Mouse (Mus musculus) lung, embryonic 14.5 days (tissue): Measurements from ENCODE around the gene Rab11a. TPM values are rescaled to one million over a fixed set of nuclear protein-coding genes. Genes with fewer than 3 reads are reported as not detected.

Experiments used
- ATAC-seq: fragments of 200-750 bp; cut with Nextera tagmentation; 2 replicates; pipeline ENCODE4 v1.8.0; 2017; ENCODE audit warnings: mild to moderate bottlenecking, moderate TSS enrichment, moderate library complexity; ENCODE audit not compliant: insufficient read depth
- DNase-seq: peaks from one replicate; pipeline ENCODE4 v3.0.0-alpha.2; 2015
- H3K27ac ChIP-seq: fragments of 300-500 bp; sonication (generic); 2 replicates; pipeline ENCODE4 v1.5.1; 2014; ENCODE audit warnings: low read depth, mild to moderate bottlenecking, moderate library complexity
- H3K27me3 ChIP-seq: fragments of 300-500 bp; sonication (generic); 2 replicates; pipeline ENCODE4 v1.6.1; 2014; ENCODE audit warnings: low read length, control low read depth; ENCODE audit not compliant: insufficient read depth
- H3K36me3 ChIP-seq: fragments of 300-500 bp; sonication (generic); 2 replicates; pipeline ENCODE4 v1.6.1; 2014; ENCODE audit warnings: control low read depth; ENCODE audit not compliant: insufficient read depth
- H3K4me1 ChIP-seq: fragments of 300-500 bp; sonication (generic); 2 replicates; pipeline ENCODE4 v1.6.1; 2014; ENCODE audit warnings: antibody characterized with exemption, control low read depth; ENCODE audit not compliant: insufficient read depth
- H3K4me2 ChIP-seq: fragments of 300-500 bp; sonication (generic); 2 replicates; pipeline ENCODE4 v1.6.1; 2014; ENCODE audit warnings: mild to moderate bottlenecking
- H3K4me3 ChIP-seq: fragments of 300-500 bp; sonication (generic); 2 replicates; pipeline ENCODE4 v1.5.1; 2014; ENCODE audit warnings: low read depth, low read length
- H3K9ac ChIP-seq: fragments of 300-500 bp; sonication (generic); 2 replicates; pipeline ENCODE4 v1.6.1; 2014
- H3K9me3 ChIP-seq: fragments of 300-500 bp; sonication (generic); 2 replicates; pipeline ENCODE4 v1.6.1; 2016; ENCODE audit warnings: low read depth, low read length, control low read depth
- CTCF ChIP-seq: IDR thresholded peaks from 2 replicates; pipeline ENCODE4 v1.5.1; 2016; ENCODE audit warnings: antibody characterized with exemption, low read depth
- WGBS: fragments of 180-500 bp; shearing (Covaris S2); extraction: QIAGEN DNeasy Blood & Tissue Kit; methylation state at CpG from one replicate; pipeline ENCODE4 v1.1.7; 2014; 5-methylcytosine and 5-hydroxymethylcytosine counted together
- polyA plus RNA-seq: library from polyadenylated mRNA; unstranded; fragments of >200 nt; fragmentation: Nextera tagmentation; extraction: Ambion mirVana; gene quantifications from 2 replicates; pipeline ENCODE4 v1.2.1, GENCODE M21; 2014

The Rab11a gene
- polyA plus RNA-seq, 1 experiment from 2014 or later: 327 TPM

GRCm38 (mm10) chr9:64702391-64702790 lies 35.2 kb downstream of the Rab11a start:
- ATAC-seq (no peak), DNase-seq (no peak)
- H3K27ac ChIP-seq: no peak overlapping the region
- H3K4me2 ChIP-seq: no peak overlapping the region
- no peak for TF ChIP-seq CTCF
- H3K9ac ChIP-seq: no peak overlapping the region
- H3K9me3 ChIP-seq: no peaks in the 10 kb centered on the region
- no peak overlapping the region for H3K4me3 ChIP-seq
- H3K27me3 ChIP-seq: no peaks in the 10 kb centered on the region
- peaks cover 12% of the 10 kb centered on the region for H3K36me3 ChIP-seq
- H3K4me1 ChIP-seq: no peaks in the 10 kb centered on the region

DNA sequence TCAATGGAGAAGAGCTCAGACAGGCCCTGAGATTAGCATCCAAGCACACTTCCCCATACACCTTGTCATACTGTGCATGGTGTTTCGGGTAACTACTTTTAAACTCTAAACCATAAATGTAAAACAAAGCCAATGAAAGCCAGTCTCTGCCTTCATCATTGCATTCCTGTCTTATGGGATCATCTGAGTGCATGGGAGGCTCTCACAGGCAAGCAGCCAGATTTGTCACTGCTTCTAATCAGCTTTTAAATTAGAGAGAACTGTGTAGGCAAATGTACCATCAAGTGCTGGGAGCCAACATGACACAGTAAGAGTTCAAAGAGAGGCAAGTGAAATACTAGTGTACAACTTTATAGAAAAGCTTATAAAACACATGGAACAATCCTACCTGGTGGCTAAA lies 35.9 kb downstream of the Rab11a start:
- Histone ChIP-seq H3K36me3 (peaks cover 6% of the 10 kb centered on the region; the same call in 1 of the 2 replicates), H3K27me3 (no peaks in the 10 kb centered on the region), H3K9ac (no peak overlapping the region), H3K4me3 (no peak overlapping the region), H3K4me1 (no peaks in the 10 kb centered on the region), H3K4me2 (no peak overlapping the region), H3K27ac (no peak overlapping the region), H3K9me3 (no peaks in the 10 kb centered on the region)
- DNase-seq: peak; percentile 7
- ATAC-seq: no peak
- 82% methylated on average over 1 of the region's 1 CpGs for WGBS
- no peak for TF ChIP-seq CTCF

DNA sequence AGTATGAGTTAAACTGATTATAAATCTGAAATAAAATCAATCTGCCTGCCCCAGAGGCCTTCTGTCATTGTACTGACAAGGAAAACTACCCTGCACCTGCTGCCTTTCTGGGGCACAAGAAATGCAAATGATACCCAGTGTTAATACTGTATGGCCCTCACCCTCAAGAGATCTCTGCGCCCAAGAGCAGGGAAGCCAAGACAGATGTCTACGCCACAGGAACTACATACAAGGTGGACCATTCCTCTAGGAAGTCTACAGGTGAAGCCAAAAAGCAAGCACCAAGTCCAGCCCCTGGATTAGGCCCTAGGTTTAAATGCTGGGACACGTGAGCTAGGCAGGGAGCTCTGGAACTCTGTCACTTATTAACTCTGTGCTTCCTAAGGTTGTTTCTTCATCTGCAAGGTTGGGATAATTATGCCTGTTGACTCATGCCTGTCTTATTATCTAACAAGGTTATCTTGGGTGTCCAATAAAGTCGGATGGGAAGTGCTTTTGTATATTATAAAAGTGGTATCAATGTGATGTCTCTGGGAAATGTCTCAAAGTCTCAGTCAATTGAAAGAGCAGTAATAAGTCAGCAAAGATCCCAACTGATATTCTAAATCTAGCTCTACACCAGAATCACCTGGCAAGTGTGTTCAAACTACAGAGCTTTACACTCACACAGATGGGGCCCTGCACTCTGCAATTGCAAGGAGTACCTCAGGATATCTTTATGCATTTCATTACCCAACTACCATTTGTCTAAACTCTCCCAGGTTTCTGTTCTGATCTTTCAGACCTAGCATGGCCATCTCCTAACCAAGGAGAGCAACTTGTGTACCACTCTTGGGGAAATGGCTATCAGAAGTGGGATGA lies 36.9 kb downstream of the Rab11a start:
- no peaks in the 10 kb centered on the region for H3K9me3 ChIP-seq
- no peak overlapping the region for H3K4me3 ChIP-seq
- no peak for TF ChIP-seq CTCF
- ATAC-seq (no peak), DNase-seq (no peak)
- no peak overlapping the region for H3K4me2 ChIP-seq
- 74% methylated on average over 4 of the region's 4 CpGs for WGBS
- H3K4me1 ChIP-seq: no peaks in the 10 kb centered on the region
- peaks cover 11% of the 10 kb centered on the region; the same call in 1 of the 2 replicates for H3K36me3 ChIP-seq
- no peak overlapping the region for H3K27ac ChIP-seq
- no peak overlapping the region for H3K9ac ChIP-seq
- H3K27me3 ChIP-seq: no peaks in the 10 kb centered on the region

- WGBS: 94% methylated on average over 1 of the region's 1 CpGs
- peaks cover 11% of the 10 kb centered on the region; the same call in 1 of the 2 replicates for H3K36me3 ChIP-seq
- no peak for ATAC-seq
- no peak for TF ChIP-seq CTCF
- H3K9me3 ChIP-seq: no peaks in the 10 kb centered on the region
- no peaks in the 10 kb centered on the region for H3K27me3 ChIP-seq
- no peak overlapping the region for H3K4me3 ChIP-seq
- no peak for DNase-seq
- no peak overlapping the region for H3K4me2 ChIP-seq
- no peak overlapping the region for H3K27ac ChIP-seq
- H3K4me1 ChIP-seq: no peaks in the 10 kb centered on the region
- no peak overlapping the region for H3K9ac ChIP-seq
Observed at GRCm38 (mm10) chr9:64698586-64698985, 39.0 kb downstream of the Rab11a start.

- DNase-seq (no peak), ATAC-seq (no peak)
- no peak overlapping the region for H3K4me3 ChIP-seq
- WGBS: 79% methylated on average over 5 of the region's 5 CpGs
- TF ChIP-seq CTCF: no peak
- H3K4me2 ChIP-seq: no peak overlapping the region
- no peaks in the 10 kb centered on the region for H3K4me1 ChIP-seq
- no peak overlapping the region for H3K9ac ChIP-seq
- peaks cover 9% of the 10 kb centered on the region; the same call in 1 of the 2 replicates for H3K36me3 ChIP-seq
- no peaks in the 10 kb centered on the region for H3K27me3 ChIP-seq
- H3K27ac ChIP-seq: no peak overlapping the region
- H3K9me3 ChIP-seq: no peaks in the 10 kb centered on the region
Observed at GRCm38 (mm10) chr9:64697677-64698076, 39.9 kb downstream of the Rab11a start.

GRCm38 (mm10) chr9:64697006-64697405 lies 40.6 kb downstream of the Rab11a start:
- no peak for ATAC-seq
- peaks cover 9% of the 10 kb centered on the region; the same call in 1 of the 2 replicates for H3K36me3 ChIP-seq
- WGBS: 71% methylated on average over 1 of the region's 1 CpGs

GRCm38 (mm10) chr9:64696404-64696803 lies 41.2 kb downstream of the Rab11a start:
- Histone ChIP-seq H3K27ac (no peak overlapping the region), H3K36me3 (peaks cover 9% of the 10 kb centered on the region; the same call in 1 of the 2 replicates), H3K9ac (no peak overlapping the region), H3K4me2 (no peak overlapping the region), H3K9me3 (no peaks in the 10 kb centered on the region), H3K4me3 (no peak overlapping the region), H3K4me1 (no peaks in the 10 kb centered on the region), H3K27me3 (no peaks in the 10 kb centered on the region)
- no peak for TF ChIP-seq CTCF
- 85% methylated on average over 4 of the region's 4 CpGs for WGBS
- ATAC-seq: no peak
- DNase-seq: no peak

More at GRCm38 (mm10) chr9:64697006-64697405, 40.6 kb downstream of the Rab11a start:
- TF ChIP-seq CTCF: no peak
- no peak overlapping the region for H3K4me2 ChIP-seq
- no peak for DNase-seq
- no peak overlapping the region for H3K27ac ChIP-seq
- H3K4me3 ChIP-seq: no peak overlapping the region
- H3K4me1 ChIP-seq: no peaks in the 10 kb centered on the region
- no peak overlapping the region for H3K9ac ChIP-seq
- H3K9me3 ChIP-seq: no peaks in the 10 kb centered on the region
- H3K27me3 ChIP-seq: no peaks in the 10 kb centered on the region
